Mouse (Mus musculus) testis, adult 2 months (tissue): ENCODE results near the gene Il11ra1. TPM values are rescaled to one million over a fixed set of nuclear protein-coding genes. Genes with fewer than 3 reads are reported as not detected.

Source experiments
- H3K27ac ChIP-seq: fragments of 200-500 bp; 2 replicates; pipeline ENCODE4 v1.5.1; 2012; ENCODE audit warnings: low read depth, low read length; ENCODE audit not compliant: control insufficient read depth, insufficient read depth
- H3K27me3 ChIP-seq: fragments of 200-500 bp; 2 replicates; pipeline ENCODE4 v1.6.1; 2012; ENCODE audit warnings: mild to moderate bottlenecking, low read length, moderate library complexity; ENCODE audit not compliant: control insufficient read depth, insufficient read depth
- H3K36me3 ChIP-seq: fragments of 200-500 bp; 2 replicates; pipeline ENCODE4 v1.6.1; 2012; ENCODE audit warnings: mild to moderate bottlenecking, low read length; ENCODE audit not compliant: control insufficient read depth, insufficient read depth
- H3K4me1 ChIP-seq: fragments of 200-500 bp; 2 replicates; pipeline ENCODE4 v1.6.1; 2012; ENCODE audit warnings: low read length; ENCODE audit not compliant: control insufficient read depth, insufficient read depth
- H3K4me3 ChIP-seq: fragments of 200-500 bp; 2 replicates; pipeline ENCODE4 v1.5.1; 2012; ENCODE audit warnings: low read depth, mild to moderate bottlenecking, low read length, moderate library complexity, mixed read lengths; ENCODE audit not compliant: control insufficient read depth
- CTCF ChIP-seq: fragments of 200-500 bp; IDR thresholded peaks from 2 replicates; pipeline ENCODE4 v1.5.1; 2012; ENCODE audit warnings: low read depth, mild to moderate bottlenecking, inconsistent platforms, low read length, moderate library complexity; ENCODE audit not compliant: control insufficient read depth, insufficient read depth, insufficient replicate concordance
- POLR2A ChIP-seq: fragments of 200-500 bp; IDR thresholded peaks from 2 replicates; pipeline ENCODE4 v1.6.1; 2012; ENCODE audit warnings: low read depth, mild to moderate bottlenecking, inconsistent platforms, low read length, moderate library complexity; ENCODE audit not compliant: control insufficient read depth
- polyA plus RNA-seq: library from polyadenylated mRNA; depleted of rRNA; stranded (reverse); fragments of >200 nt; gene quantifications from 2 replicates; pipeline ENCODE4 v1.2.3, GENCODE M21; 2012

Gene Il11ra1
- polyA plus RNA-seq, 1 experiment: 11.0 TPM

GRCm38 (mm10) chr4:41755338-41756305 is 55.8 kb downstream of the Il11ra1 start, which contains the start of gene Sigmar1:
TSS of gene Sigmar1 (minus strand) at chr4:41756157.
- Histone ChIP-seq H3K4me1 (peaks cover 24% of the 10 kb centered on the region), H3K27me3 (no peaks in the 10 kb centered on the region), H3K36me3 (no peaks in the 10 kb centered on the region), H3K4me3 (peak within 1 kb of the TSS; percentile 88), H3K27ac (peak within 1 kb of the TSS; percentile 84)
- TF ChIP-seq POLR2A (peak; percentile 45; the same call in 1 of the 2 replicates), CTCF (peak; percentile 52; the same call in 1 of the 2 replicates)

- no peak for TF ChIP-seq POLR2A
- no peak for TF ChIP-seq CTCF
- Histone ChIP-seq H3K4me3 (peak overlapping the region; percentile 88), H3K27me3 (no peaks in the 10 kb centered on the region), H3K36me3 (no peaks in the 10 kb centered on the region), H3K27ac (no peak overlapping the region), H3K4me1 (peaks cover 30% of the 10 kb centered on the region)
Observed at GRCm38 (mm10) chr4:41756440-41756839, 56.7 kb downstream of the Il11ra1 start.

- H3K36me3 ChIP-seq: no peaks in the 10 kb centered on the region
- no peaks in the 10 kb centered on the region for H3K27me3 ChIP-seq
- H3K4me3 ChIP-seq: no peak overlapping the region
- H3K4me1 ChIP-seq: peaks cover 30% of the 10 kb centered on the region
- no peak overlapping the region for H3K27ac ChIP-seq
- TF ChIP-seq POLR2A (no peak), CTCF (no peak)
Observed at GRCm38 (mm10) chr4:41757321-41757720, 57.5 kb downstream of the Il11ra1 start.

GRCm38 (mm10) chr4:41758021-41758420 is 58.2 kb downstream of the Il11ra1 start:
- Histone ChIP-seq H3K27ac (no peak overlapping the region), H3K4me1 (peaks cover 35% of the 10 kb centered on the region), H3K27me3 (no peaks in the 10 kb centered on the region), H3K36me3 (no peaks in the 10 kb centered on the region), H3K4me3 (no peak overlapping the region)
- no peak for TF ChIP-seq CTCF
- no peak for TF ChIP-seq POLR2A

- Histone ChIP-seq H3K27me3 (no peaks in the 10 kb centered on the region), H3K4me3 (no peak overlapping the region), H3K36me3 (no peaks in the 10 kb centered on the region), H3K27ac (no peak overlapping the region), H3K4me1 (peaks cover 35% of the 10 kb centered on the region)
- TF ChIP-seq POLR2A (no peak), CTCF (no peak)
Observed at GRCm38 (mm10) chr4:41758701-41759100, 58.9 kb downstream of the Il11ra1 start.

- Histone ChIP-seq H3K4me1 (peaks cover 35% of the 10 kb centered on the region), H3K27ac (peak overlapping the region; percentile 23; the same call in 1 of the 2 replicates), H3K4me3 (no peak overlapping the region), H3K36me3 (no peaks in the 10 kb centered on the region), H3K27me3 (no peaks in the 10 kb centered on the region)
- TF ChIP-seq CTCF: no peak
- TF ChIP-seq POLR2A: no peak
Observed at GRCm38 (mm10) chr4:41759206-41759605, 59.4 kb downstream of the Il11ra1 start.

GRCm38 (mm10) chr4:41759656-41760287 is 60.0 kb downstream of the Il11ra1 start:
- Histone ChIP-seq H3K4me1 (peaks cover 34% of the 10 kb centered on the region), H3K27me3 (no peaks in the 10 kb centered on the region), H3K27ac (peak overlapping the region; percentile 82), H3K36me3 (no peaks in the 10 kb centered on the region), H3K4me3 (no peak overlapping the region; the same call in 1 of the 2 replicates)
- TF ChIP-seq CTCF (no peak), POLR2A (no peak)
